Mouse (Mus musculus) CH12.LX (cell line): ENCODE results near the gene Cwc22. TPM values are rescaled to one million over a fixed set of nuclear protein-coding genes. Genes with fewer than 3 reads are reported as not detected.
"Not testable (repeated sequence)": the region's sequence is repeated elsewhere in the genome, so short reads cannot be mapped to it uniquely, and the experiment has no call there.

Experiments
- DNase-seq: peaks from one replicate; pipeline ENCODE4 v3.0.0-alpha.2; 2013; ENCODE audit errors: extremely low read depth
- H3K27ac ChIP-seq: 2 replicates; pipeline ENCODE4 v1.5.1; 2012; ENCODE audit warnings: low read depth, mild to moderate bottlenecking, control low read depth, moderate library complexity; ENCODE audit not compliant: insufficient read depth
- H3K27me3 ChIP-seq: replicated peaks from 2 replicates; pipeline ENCODE3; 2012; ENCODE audit warnings: inconsistent platforms
- H3K36me3 ChIP-seq, 2 experiments: replicated peaks in 1 of 2; 2 replicates each; pipeline versions ENCODE3 to v1.6.1; 2012; ENCODE audit warnings: inconsistent platforms in 1 of 2, low read length in 1 of 2, mild to moderate bottlenecking in 1 of 2, mixed read lengths in 1 of 2, moderate library complexity in 1 of 2; ENCODE audit not compliant: control insufficient read depth in 1 of 2, insufficient read depth in 1 of 2
- H3K4me1 ChIP-seq, 2 experiments: 2 replicates each; pipeline ENCODE4 v1.6.1; 2012; ENCODE audit warnings: inconsistent platforms in 1 of 2, moderate library complexity in 1 of 2; ENCODE audit not compliant: insufficient read depth in 2 of 2, control insufficient read depth in 1 of 2
- H3K4me2 ChIP-seq: 2 replicates; pipeline ENCODE4 v1.6.1; 2012; ENCODE audit warnings: low read depth, mild to moderate bottlenecking, control low read depth; ENCODE audit not compliant: poor library complexity, insufficient read depth, severe bottlenecking
- H3K4me3 ChIP-seq, 3 experiments: fragments of 150-350 bp in 1 of 3; sonication (generic) in 1 of 3; replicated peaks in 1 of 3; 2 replicates each; pipeline versions ENCODE3 to v1.5.1; 2011 to 2012; ENCODE audit warnings: low read depth in 2 of 3, low read length in 2 of 3, mild to moderate bottlenecking in 2 of 3, moderate library complexity in 2 of 3, control low read depth in 1 of 3, improper control_type of control experiment in 1 of 3, inconsistent platforms in 1 of 3, mixed read lengths in 1 of 3; ENCODE audit not compliant: poor library complexity in 1 of 3
- H3K79me2 ChIP-seq: replicated peaks from 2 replicates; pipeline ENCODE4 v1.6.1; 2012; ENCODE audit warnings: mild to moderate bottlenecking, moderate library complexity; ENCODE audit not compliant: control insufficient read depth, poor library complexity, insufficient read depth, severe bottlenecking; ENCODE audit errors: extremely low read depth
- H3K9ac ChIP-seq: 2 replicates; pipeline ENCODE4 v1.6.1; 2012; ENCODE audit warnings: low read depth, mild to moderate bottlenecking, control low read depth, moderate library complexity; ENCODE audit not compliant: insufficient read depth
- H3K9me3 ChIP-seq: replicated peaks from 2 replicates; pipeline ENCODE3; 2012; ENCODE audit warnings: low read length, inconsistent platforms, mixed read lengths
- E2F4 ChIP-seq: IDR thresholded peaks from 2 replicates; pipeline ENCODE4 v1.6.1; 2011; ENCODE audit warnings: low read depth, low read length, improper control_type of control experiment; ENCODE audit not compliant: insufficient replicate concordance
- HCFC1 ChIP-seq: IDR thresholded peaks from 2 replicates; pipeline ENCODE4 v1.6.1; 2012; ENCODE audit warnings: low read depth, mild to moderate bottlenecking, inconsistent platforms, low read length, improper control_type of control experiment
- JUN ChIP-seq: IDR thresholded peaks from 2 replicates; pipeline ENCODE4 v1.6.1; 2011; ENCODE audit warnings: low read depth, mild to moderate bottlenecking, low read length, improper control_type of control experiment, moderate library complexity; ENCODE audit not compliant: insufficient read depth
- RAD21 ChIP-seq: IDR thresholded peaks from 2 replicates; pipeline ENCODE4 v1.6.1; 2011; ENCODE audit warnings: low read depth, mild to moderate bottlenecking, low read length, improper control_type of control experiment, moderate library complexity
- TBP ChIP-seq: conservative IDR thresholded peaks from 2 replicates; pipeline ENCODE4 v1.6.1; 2011; ENCODE audit warnings: low read depth, low read length, improper control_type of control experiment
- TCF12 ChIP-seq: IDR thresholded peaks from 2 replicates; pipeline ENCODE4 v1.6.1; 2014; ENCODE audit warnings: low read depth, mild to moderate bottlenecking, inconsistent platforms, low read length, improper control_type of control experiment
- UBTF ChIP-seq: IDR thresholded peaks from 2 replicates; pipeline ENCODE4 v1.6.1; 2012; ENCODE audit warnings: low read depth, mild to moderate bottlenecking, inconsistent platforms, low read length, improper control_type of control experiment, moderate library complexity
- dilution Hi-C: fragments of 300-500 bp; cut with MboI; formaldehyde crosslinking; loops from 2 replicates; pipeline ENCODE4 v1.14.3; 2020; ENCODE audit warnings: low sequenced_read_pairs; ENCODE audit not compliant: extremely low pct_unique_long_range_greater_than_20kb, extremely low pct_ligation_motif_present
- in situ Hi-C: fragments of 300-500 bp; cut with MboI; formaldehyde crosslinking; loops from 3 replicates; pipeline ENCODE4 v1.14.3; 2019; ENCODE audit warnings: low sequenced_read_pairs, low pct_ligation_motif_present, low pct_unique_long_range_greater_than_20kb, mixed read lengths
- polyA plus RNA-seq: library from polyadenylated mRNA; unstranded; fragments of >175 nt; gene quantifications from 2 replicates; pipeline ENCODE4 v1.2.1, GENCODE M21; 2012; ENCODE audit warnings: low read depth; ENCODE audit not compliant: insufficient read length
- total RNA-seq, 2 experiments: library from RNA; depleted of rRNA; stranded (reverse); fragments of 300-350 nt in 1 of 2; fragments of >200 nt in 1 of 2; gene quantifications; 2 replicates each; pipeline ENCODE4 v1.2.3; 2012 to 2014

Gene Cwc22
- total and polyA plus RNA-seq, 3 experiments = 51.3 to 74.5 (median 53.2) TPM

DNA sequence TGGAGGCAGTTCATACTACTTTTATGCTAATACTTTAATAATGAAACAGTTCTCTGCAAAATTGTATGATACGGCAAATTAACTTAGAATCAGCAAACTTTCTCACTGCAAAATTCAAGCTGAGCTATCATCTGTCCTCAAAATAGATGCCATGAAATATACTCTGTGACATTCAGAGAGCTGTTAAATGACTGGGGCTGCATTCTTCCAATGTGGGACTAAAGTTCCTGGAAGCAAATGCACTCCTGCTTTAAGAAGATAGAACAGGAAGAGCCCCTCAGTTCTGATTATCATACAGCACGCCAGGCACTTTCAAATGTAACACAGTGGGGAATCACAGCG, 48.6 kb downstream of the Cwc22 start:
- no peak for TF ChIP-seq HCFC1
- H3K36me3 ChIP-seq = peaks cover 59 to 80% of the 10 kb centered on the region in 2 experiments
- H3K9ac ChIP-seq = no peak overlapping the region
- no peaks in the 10 kb centered on the region for H3K79me2 ChIP-seq
- H3K9me3 ChIP-seq = no peaks in the 10 kb centered on the region
- no peak overlapping the region for H3K27ac ChIP-seq
- no peaks in the 10 kb centered on the region; a peak in 1 of 4 replicates for H3K4me1 ChIP-seq
- no peak for DNase-seq
- no peak overlapping the region for H3K4me3 ChIP-seq
- no peak overlapping the region for H3K4me2 ChIP-seq
- in situ Hi-C loops (no loop called here), dilution Hi-C loops (no loop called here)
- no peaks in the 10 kb centered on the region for H3K27me3 ChIP-seq

GRCm38 (mm10) chr2:77896843-77897557, 49.2 kb downstream of the Cwc22 start:
- H3K27ac ChIP-seq = no peak overlapping the region; the same call in 1 of the 2 replicates
- no peak overlapping the region for H3K4me2 ChIP-seq
- in situ Hi-C loops (no loop called here), dilution Hi-C loops (no loop called here)
- peaks cover 60 to 79% of the 10 kb centered on the region in 2 experiments for H3K36me3 ChIP-seq
- DNase-seq = no peak
- TF ChIP-seq E2F4 (no peak), RAD21 (no peak), UBTF (no peak), JUN (no peak), TBP (no peak), TCF12 (no peak)
- TF ChIP-seq, all 38 proteins: peak for 0
- Histone ChIP-seq H3K4me3 (no peak overlapping the region), H3K79me2 (no peaks in the 10 kb centered on the region), H3K9me3 (no peaks in the 10 kb centered on the region), H3K4me1 (no peaks in the 10 kb centered on the region; a peak in 1 of 4 replicates), H3K9ac (no peak overlapping the region), H3K27me3 (no peaks in the 10 kb centered on the region)

DNA sequence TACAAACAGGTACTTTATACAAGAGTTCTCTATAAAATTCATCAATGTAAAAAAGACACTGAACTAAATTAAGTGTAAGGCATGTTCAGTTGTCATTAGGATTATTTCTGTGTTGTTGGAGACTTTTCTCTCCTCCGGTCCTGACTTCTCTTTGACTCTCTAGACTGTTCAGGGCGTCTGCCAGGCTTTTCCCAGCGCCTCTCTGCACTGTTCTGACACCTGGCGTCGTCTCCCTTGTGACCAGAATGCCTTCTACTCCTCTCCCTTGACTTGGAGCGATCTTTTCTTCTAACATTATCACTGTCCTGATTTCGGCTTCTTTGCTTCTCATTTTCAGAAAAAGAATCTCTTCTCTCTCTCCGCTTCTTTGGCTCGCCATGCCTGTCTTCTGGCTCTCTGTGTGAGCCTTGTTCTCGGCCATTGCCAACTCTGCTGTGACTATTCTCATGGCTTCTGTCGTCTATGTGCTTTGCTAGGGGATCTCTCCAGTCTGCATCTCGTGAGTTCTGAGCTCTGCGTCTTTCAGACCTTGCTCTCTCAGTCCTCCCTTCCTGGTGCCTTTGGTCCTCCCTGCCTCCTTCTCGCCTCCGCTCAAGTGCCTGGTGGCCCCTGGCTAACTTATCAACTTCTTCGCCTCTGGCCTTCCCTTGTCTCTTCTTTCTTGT, 50.1 kb downstream of the Cwc22 start:
- H3K27ac ChIP-seq, in situ Hi-C loops, H3K4me1 ChIP-seq, dilution Hi-C loops, H3K27me3 ChIP-seq, H3K9me3 ChIP-seq, H3K9ac ChIP-seq, H3K4me3 ChIP-seq, H3K79me2 ChIP-seq, H3K4me2 ChIP-seq, DNase-seq: not testable (repeated sequence)
- peaks cover 52 to 71% of the 10 kb centered on the region in 2 experiments for H3K36me3 ChIP-seq
